Mouse (Mus musculus): ENCODE results near the gene Clec18a. TPM values are rescaled to one million over a fixed set of nuclear protein-coding genes. Genes with fewer than 3 reads are reported as not detected.
A peak's percentile ranks its signal among the peaks of the same experiment; 100 is the strongest.
"Not testable (repeated sequence)": the region's sequence is repeated elsewhere in the genome, so short reads cannot be mapped to it uniquely, and the experiment has no call there.

Clec18a gene
- polyA plus RNA-seq, 1 experiment from 2014 or later = not detected

GRCm38 (mm10) chr8:111091706-111092105 is 520 bp downstream of the Clec18a start:
- TF ChIP-seq EP300 (IDR thresholded peaks at IDR 0.05; ENCODE audit: low read depth) (no peak), CTCF (IDR thresholded peaks at IDR 0.05; ENCODE audit: low read depth) (no peak)
- no peaks in the 10 kb centered on the region for H3K27me3 ChIP-seq (ENCODE audit: insufficient read depth, low read length)
- no peak overlapping the region for H3K4me2 ChIP-seq (ENCODE audit: low read depth, low read length)
- no peak overlapping the region for H3K27ac ChIP-seq (ENCODE audit: low read depth)
- no peaks in the 10 kb centered on the region for H3K9me3 ChIP-seq (ENCODE audit: low read length)
- DNase-seq = no peak
- ATAC-seq = no peak
- no peaks in the 10 kb centered on the region for H3K36me3 ChIP-seq (replicated peaks; ENCODE audit: insufficient read depth, low read length)
- peaks cover 6% of the 10 kb centered on the region for H3K4me1 ChIP-seq (ENCODE audit: insufficient read depth)
- 76% methylated on average over 7 of the region's 7 CpGs for WGBS (ENCODE audit: insufficient replicate concordance)
- H3K9ac ChIP-seq (replicated peaks) = no peak overlapping the region
- no peak overlapping the region for H3K4me3 ChIP-seq (ENCODE audit: low read depth, low read length)

GRCm38 (mm10) chr8:111090126-111090525 is 2.1 kb downstream of the Clec18a start:
- Histone ChIP-seq H3K9ac (replicated peaks) (no peak overlapping the region), H3K27ac (ENCODE audit: low read depth) (no peak overlapping the region), H3K4me1 (ENCODE audit: insufficient read depth) (peaks cover 3% of the 10 kb centered on the region; the same call in 1 of the 2 replicates), H3K4me3 (ENCODE audit: low read depth, low read length) (no peak overlapping the region), H3K9me3 (ENCODE audit: low read length) (no peaks in the 10 kb centered on the region), H3K4me2 (ENCODE audit: low read depth, low read length) (no peak overlapping the region), H3K36me3 (replicated peaks; ENCODE audit: insufficient read depth, low read length) (no peaks in the 10 kb centered on the region), H3K27me3 (ENCODE audit: insufficient read depth, low read length) (no peaks in the 10 kb centered on the region)
- 2% methylated on average over 2 of the region's 2 CpGs for WGBS (ENCODE audit: insufficient replicate concordance)
- ATAC-seq = no peak
- TF ChIP-seq EP300 (IDR thresholded peaks at IDR 0.05; ENCODE audit: low read depth) (no peak), CTCF (IDR thresholded peaks at IDR 0.05; ENCODE audit: low read depth) (peak; percentile 91)
- peak; percentile 88 for DNase-seq

- not testable (repeated sequence) for H3K4me2 ChIP-seq (ENCODE audit: low read depth, low read length); H3K4me1 ChIP-seq (ENCODE audit: insufficient read depth); H3K4me3 ChIP-seq (ENCODE audit: low read depth, low read length); H3K9ac ChIP-seq (replicated peaks); H3K36me3 ChIP-seq (replicated peaks; ENCODE audit: insufficient read depth, low read length); H3K27ac ChIP-seq (ENCODE audit: low read depth); DNase-seq; H3K9me3 ChIP-seq (ENCODE audit: low read length); ATAC-seq; H3K27me3 ChIP-seq (ENCODE audit: insufficient read depth, low read length)
- 78% methylated on average over 5 of the region's 5 CpGs for WGBS (ENCODE audit: insufficient replicate concordance)
Observed at GRCm38 (mm10) chr8:111083936-111084335, 8.3 kb downstream of the Clec18a start.

GRCm38 (mm10) chr8:111081580-111082258 is 10.5 kb downstream of the Clec18a start:
- Histone ChIP-seq H3K27ac (ENCODE audit: low read depth) (no peak overlapping the region), H3K4me3 (ENCODE audit: low read depth, low read length) (no peak overlapping the region), H3K4me1 (ENCODE audit: insufficient read depth) (no peaks in the 10 kb centered on the region), H3K4me2 (ENCODE audit: low read depth, low read length) (no peak overlapping the region), H3K9me3 (ENCODE audit: low read length) (no peaks in the 10 kb centered on the region), H3K9ac (replicated peaks) (no peak overlapping the region), H3K36me3 (replicated peaks; ENCODE audit: insufficient read depth, low read length) (no peaks in the 10 kb centered on the region), H3K27me3 (ENCODE audit: insufficient read depth, low read length) (no peaks in the 10 kb centered on the region)
- WGBS (ENCODE audit: insufficient replicate concordance) = 65% methylated on average over 12 of the region's 12 CpGs
- ATAC-seq (no peak), DNase-seq (no peak)
- TF ChIP-seq EP300 (IDR thresholded peaks at IDR 0.05; ENCODE audit: low read depth) (no peak), CTCF (IDR thresholded peaks at IDR 0.05; ENCODE audit: low read depth) (no peak)

- no peak overlapping the region for H3K9ac ChIP-seq (replicated peaks)
- TF ChIP-seq EP300 (IDR thresholded peaks at IDR 0.05; ENCODE audit: low read depth) (no peak), CTCF (IDR thresholded peaks at IDR 0.05; ENCODE audit: low read depth) (peak; percentile 64)
- no peak overlapping the region for H3K4me3 ChIP-seq (ENCODE audit: low read depth, low read length)
- no peak overlapping the region for H3K4me2 ChIP-seq (ENCODE audit: low read depth, low read length)
- H3K9me3 ChIP-seq (ENCODE audit: low read length) = no peaks in the 10 kb centered on the region
- H3K36me3 ChIP-seq (replicated peaks; ENCODE audit: insufficient read depth, low read length) = no peaks in the 10 kb centered on the region
- WGBS (ENCODE audit: insufficient replicate concordance) = 36% methylated on average over 6 of the region's 6 CpGs
- no peaks in the 10 kb centered on the region for H3K4me1 ChIP-seq (ENCODE audit: insufficient read depth)
- H3K27ac ChIP-seq (ENCODE audit: low read depth) = no peak overlapping the region
- peak; percentile 32 for DNase-seq
- H3K27me3 ChIP-seq (ENCODE audit: insufficient read depth, low read length) = no peaks in the 10 kb centered on the region
- peak; percentile 59 for ATAC-seq
Observed at GRCm38 (mm10) chr8:111079861-111080271, 12.4 kb downstream of the Clec18a start.

GRCm38 (mm10) chr8:111079461-111079860 is 12.8 kb downstream of the Clec18a start:
- no peaks in the 10 kb centered on the region for H3K36me3 ChIP-seq (replicated peaks; ENCODE audit: insufficient read depth, low read length)
- H3K9ac ChIP-seq (replicated peaks) = no peak overlapping the region
- no peak overlapping the region for H3K4me3 ChIP-seq (ENCODE audit: low read depth, low read length)
- TF ChIP-seq CTCF (IDR thresholded peaks at IDR 0.05; ENCODE audit: low read depth) = no peak
- TF ChIP-seq EP300 (IDR thresholded peaks at IDR 0.05; ENCODE audit: low read depth) = no peak
- no peak overlapping the region for H3K27ac ChIP-seq (ENCODE audit: low read depth)
- ATAC-seq (peak; percentile 43; the same call in 1 of the 2 replicates), DNase-seq (no peak)
- no peaks in the 10 kb centered on the region for H3K27me3 ChIP-seq (ENCODE audit: insufficient read depth, low read length)
- 50% methylated on average over 5 of the region's 5 CpGs for WGBS (ENCODE audit: insufficient replicate concordance)
- no peak overlapping the region for H3K4me2 ChIP-seq (ENCODE audit: low read depth, low read length)
- H3K9me3 ChIP-seq (ENCODE audit: low read length) = no peaks in the 10 kb centered on the region
- no peaks in the 10 kb centered on the region for H3K4me1 ChIP-seq (ENCODE audit: insufficient read depth)
